Mouse (Mus musculus) olfactory bulb, adult 2 months (tissue): ENCODE data around the gene Lrmp.

Experiments used
- CTCF ChIP-seq: fragments of 200-500 bp; IDR thresholded peaks from 2 replicates; pipeline ENCODE4 v1.5.1; 2012; ENCODE audit warnings: low read depth, mild to moderate bottlenecking, low read length, moderate library complexity; ENCODE audit not compliant: insufficient read depth
- POLR2A ChIP-seq: fragments of 200-500 bp; IDR thresholded peaks from 2 replicates; pipeline ENCODE4 v1.6.1; 2012; ENCODE audit warnings: mild to moderate bottlenecking, low read depth, low read length, moderate library complexity; ENCODE audit not compliant: insufficient read depth

GRCm38 (mm10) chr6:145193446-145193845, 78.0 kb downstream of the Lrmp start:
- TF ChIP-seq CTCF: no peak
- no peak for TF ChIP-seq POLR2A
